Mouse (Mus musculus): ENCODE results near the gene Srsf1. TPM values are rescaled to one million over a fixed set of nuclear protein-coding genes. Genes with fewer than 3 reads are reported as not detected.

Srsf1 gene
- polyA plus RNA-seq, 1 experiment: 18.3 TPM

DNA sequence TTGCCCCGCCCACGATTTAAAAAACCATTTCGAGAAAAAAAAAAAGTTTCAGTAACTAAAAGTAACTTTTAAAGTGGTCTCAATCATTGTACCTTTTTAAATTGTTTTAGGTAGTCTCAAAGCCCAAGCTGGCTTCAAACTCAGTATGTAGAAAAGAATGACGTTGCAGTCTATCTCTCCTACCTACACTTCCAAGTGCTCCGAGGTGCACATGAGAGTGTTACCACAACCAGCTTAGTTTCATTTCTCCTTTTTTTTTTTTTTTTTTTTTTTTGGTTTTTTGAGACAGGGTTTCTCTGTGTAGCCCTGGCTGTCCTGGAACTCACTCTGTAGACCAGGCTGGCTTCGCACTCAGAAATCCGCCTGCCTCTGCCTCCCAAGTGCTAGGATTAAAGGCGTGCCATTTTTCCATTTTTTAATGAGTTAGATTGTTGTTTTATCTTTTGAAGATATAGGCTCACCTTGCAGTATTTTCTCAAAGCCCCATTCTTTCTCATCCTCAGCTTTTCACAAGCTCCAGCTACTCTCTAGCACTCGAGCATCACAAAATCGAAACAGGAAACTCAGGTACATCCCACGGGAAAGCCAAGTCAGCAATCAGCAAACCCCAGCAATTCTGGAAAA, 34.4 kb upstream of the Srsf1 start:
- H3K4me3 ChIP-seq (replicated peaks): no peak overlapping the region
- H3K4me1 ChIP-seq (ENCODE audit: control insufficient read depth): no peaks in the 10 kb centered on the region
- no peaks in the 10 kb centered on the region for H3K9me3 ChIP-seq (ENCODE audit: control insufficient read depth, low read length)
- no peak; the same call in 2 of the 3 replicates for TF ChIP-seq TAL1 (IDR thresholded peaks at IDR 0.05; ENCODE audit: low read length)
- TF ChIP-seq GATA1 (IDR thresholded peaks at IDR 0.05; ENCODE audit: low read length): no peak
- no peaks in the 10 kb centered on the region for H3K36me3 ChIP-seq (ENCODE audit: control insufficient read depth)
- peaks cover 9% of the 10 kb centered on the region for H3K27me3 ChIP-seq (ENCODE audit: control insufficient read depth)

DNA sequence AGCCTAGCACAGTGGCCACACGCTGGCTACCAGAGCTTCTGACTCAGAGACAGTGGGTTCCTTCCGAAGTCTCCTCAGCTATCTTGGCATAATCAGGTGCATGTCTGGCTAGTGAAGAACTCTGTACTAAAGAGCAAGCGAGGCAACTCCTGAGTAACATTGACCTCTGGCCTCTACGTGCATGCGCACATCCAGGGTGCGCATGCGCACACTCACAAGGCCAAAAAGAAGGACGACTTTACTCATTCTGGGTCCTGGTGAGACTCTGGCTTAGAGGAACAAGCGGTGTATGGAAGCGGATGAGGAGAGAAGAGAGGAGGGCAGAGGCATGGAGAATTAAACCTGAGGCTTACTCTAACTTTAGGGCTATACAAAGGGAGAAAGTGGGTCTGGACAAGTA, 33.5 kb upstream of the Srsf1 start:
- Histone ChIP-seq H3K27me3 (ENCODE audit: control insufficient read depth) (peaks cover 9% of the 10 kb centered on the region), H3K9me3 (ENCODE audit: control insufficient read depth, low read length) (no peaks in the 10 kb centered on the region), H3K36me3 (ENCODE audit: control insufficient read depth) (no peaks in the 10 kb centered on the region), H3K4me3 (replicated peaks) (no peak overlapping the region), H3K4me1 (ENCODE audit: control insufficient read depth) (no peaks in the 10 kb centered on the region)
- no peak for TF ChIP-seq TAL1 (IDR thresholded peaks at IDR 0.05; ENCODE audit: low read length)
- TF ChIP-seq GATA1 (IDR thresholded peaks at IDR 0.05; ENCODE audit: low read length): no peak

DNA sequence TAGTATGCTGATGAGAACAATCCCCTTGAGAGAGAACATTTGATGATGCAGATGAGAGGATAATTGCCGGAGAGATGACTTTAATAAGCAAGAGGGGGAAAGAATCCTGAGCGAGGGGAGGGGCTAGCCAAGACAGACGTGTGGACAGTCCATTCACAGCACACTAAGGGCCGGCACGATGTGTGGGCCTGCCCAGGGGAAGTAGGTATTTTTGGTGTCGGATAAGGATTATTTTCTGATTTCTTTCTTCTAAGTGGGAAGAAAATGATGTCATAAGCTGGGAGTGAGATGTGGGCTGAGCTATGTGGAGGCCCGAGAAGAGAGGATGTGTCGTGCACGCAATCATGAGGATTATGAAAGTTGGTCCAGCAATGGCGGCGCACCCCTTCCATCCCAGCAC, 32.0 kb upstream of the Srsf1 start:
- H3K36me3 ChIP-seq (ENCODE audit: control insufficient read depth): no peaks in the 10 kb centered on the region
- peaks cover under 1% of the 10 kb centered on the region for H3K27me3 ChIP-seq (ENCODE audit: control insufficient read depth)
- TF ChIP-seq TAL1 (IDR thresholded peaks at IDR 0.05; ENCODE audit: low read length) (no peak), GATA1 (IDR thresholded peaks at IDR 0.05; ENCODE audit: low read length) (no peak)
- no peak overlapping the region for H3K4me3 ChIP-seq (replicated peaks)
- H3K4me1 ChIP-seq (ENCODE audit: control insufficient read depth): no peaks in the 10 kb centered on the region
- H3K9me3 ChIP-seq (ENCODE audit: control insufficient read depth, low read length): no peaks in the 10 kb centered on the region

DNA sequence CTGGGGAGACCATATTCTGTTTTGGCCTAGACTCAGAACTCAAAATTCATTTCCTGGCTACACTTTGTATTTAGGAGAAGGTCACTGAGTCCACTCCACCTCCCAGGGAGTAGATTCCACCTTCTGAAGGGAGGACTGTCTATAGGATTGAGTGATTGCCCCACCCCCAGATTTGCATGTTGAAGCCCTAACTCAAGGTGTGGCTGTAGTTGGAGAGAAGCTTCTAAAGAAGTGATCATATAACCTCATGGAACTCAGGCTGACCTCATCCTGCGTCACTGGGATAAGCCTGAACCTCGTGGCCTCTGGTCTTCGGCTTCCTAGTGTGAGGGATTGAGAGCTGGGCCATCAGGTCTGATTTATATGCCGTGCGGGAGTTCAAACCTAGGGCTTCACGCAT, 31.4 kb upstream of the Srsf1 start:
- H3K27me3 ChIP-seq (ENCODE audit: control insufficient read depth): no peaks in the 10 kb centered on the region
- H3K36me3 ChIP-seq (ENCODE audit: control insufficient read depth): no peaks in the 10 kb centered on the region
- H3K4me1 ChIP-seq (ENCODE audit: control insufficient read depth): no peaks in the 10 kb centered on the region
- H3K9me3 ChIP-seq (ENCODE audit: control insufficient read depth, low read length): no peaks in the 10 kb centered on the region
- TF ChIP-seq TAL1 (IDR thresholded peaks at IDR 0.05; ENCODE audit: low read length): no peak
- TF ChIP-seq GATA1 (IDR thresholded peaks at IDR 0.05; ENCODE audit: low read length): no peak
- H3K4me3 ChIP-seq (replicated peaks): no peak overlapping the region

DNA sequence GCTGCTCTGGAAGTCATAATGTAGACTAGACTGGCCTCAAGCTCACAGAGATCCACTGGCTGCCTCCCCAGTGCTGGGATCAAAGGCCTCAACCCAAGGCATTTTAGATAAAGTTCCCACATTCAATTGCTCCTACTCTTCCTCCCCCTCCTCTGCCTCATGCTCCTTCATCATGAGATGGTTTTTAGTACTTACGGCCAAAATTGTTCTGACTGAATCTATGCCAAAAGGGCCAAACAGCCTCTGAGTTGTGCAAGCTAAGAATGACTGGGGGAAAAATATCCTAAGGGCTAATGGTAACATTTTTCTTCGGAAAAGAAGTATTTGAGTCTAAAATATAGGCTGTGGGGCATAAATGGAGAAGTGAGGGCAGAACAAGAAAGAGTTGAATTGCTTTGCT, 23.2 kb upstream of the Srsf1 start:
- no peaks in the 10 kb centered on the region for H3K27me3 ChIP-seq (ENCODE audit: control insufficient read depth)
- TF ChIP-seq GATA1 (IDR thresholded peaks at IDR 0.05; ENCODE audit: low read length): no peak
- no peak for TF ChIP-seq TAL1 (IDR thresholded peaks at IDR 0.05; ENCODE audit: low read length)
- H3K4me1 ChIP-seq (ENCODE audit: control insufficient read depth): no peaks in the 10 kb centered on the region; the same call in 1 of the 2 replicates

DNA sequence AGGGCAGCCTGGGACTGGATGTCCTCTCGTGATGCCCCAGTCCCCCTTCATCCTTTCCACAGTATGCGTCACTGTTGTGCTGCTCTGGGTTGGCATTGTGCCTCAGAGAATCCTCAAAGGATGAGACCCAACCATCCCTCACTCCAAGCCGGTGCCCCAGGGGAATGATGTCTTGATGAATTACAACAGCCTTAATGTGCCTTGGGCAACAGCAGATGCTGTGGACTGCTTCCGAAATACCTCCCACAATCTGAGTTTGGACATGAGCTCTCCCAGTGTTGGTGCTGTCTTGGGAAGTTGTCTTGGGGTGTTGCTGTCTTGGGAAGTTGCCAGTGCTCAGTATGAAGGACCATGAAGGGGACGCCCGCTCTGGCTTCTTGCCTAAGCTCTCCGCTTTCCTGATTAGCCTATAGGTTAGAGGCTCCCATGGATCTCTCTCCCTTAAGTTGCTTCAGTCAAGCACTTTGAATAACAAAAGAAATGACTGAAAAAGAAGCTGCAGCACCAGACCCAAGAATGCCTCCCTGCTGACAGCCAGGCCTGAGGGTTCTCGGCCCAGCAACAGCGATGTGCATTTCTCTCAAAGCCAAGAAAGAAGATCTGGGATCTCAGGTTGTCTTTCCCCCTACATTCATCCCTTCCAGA, 19.7 kb upstream of the Srsf1 start:
- H3K4me3 ChIP-seq (replicated peaks): no peak overlapping the region
- H3K36me3 ChIP-seq (ENCODE audit: control insufficient read depth): no peaks in the 10 kb centered on the region
- no peaks in the 10 kb centered on the region for H3K27me3 ChIP-seq (ENCODE audit: control insufficient read depth)
- H3K9me3 ChIP-seq (ENCODE audit: control insufficient read depth, low read length): no peaks in the 10 kb centered on the region
- no peaks in the 10 kb centered on the region; the same call in 1 of the 2 replicates for H3K4me1 ChIP-seq (ENCODE audit: control insufficient read depth)
- TF ChIP-seq TAL1 (IDR thresholded peaks at IDR 0.05; ENCODE audit: low read length): no peak

More for the DNA sequence above, 23.2 kb upstream of the Srsf1 start:
- H3K36me3 ChIP-seq (ENCODE audit: control insufficient read depth): no peaks in the 10 kb centered on the region
- H3K9me3 ChIP-seq (ENCODE audit: control insufficient read depth, low read length): no peaks in the 10 kb centered on the region
- no peak overlapping the region for H3K4me3 ChIP-seq (replicated peaks)

DNA sequence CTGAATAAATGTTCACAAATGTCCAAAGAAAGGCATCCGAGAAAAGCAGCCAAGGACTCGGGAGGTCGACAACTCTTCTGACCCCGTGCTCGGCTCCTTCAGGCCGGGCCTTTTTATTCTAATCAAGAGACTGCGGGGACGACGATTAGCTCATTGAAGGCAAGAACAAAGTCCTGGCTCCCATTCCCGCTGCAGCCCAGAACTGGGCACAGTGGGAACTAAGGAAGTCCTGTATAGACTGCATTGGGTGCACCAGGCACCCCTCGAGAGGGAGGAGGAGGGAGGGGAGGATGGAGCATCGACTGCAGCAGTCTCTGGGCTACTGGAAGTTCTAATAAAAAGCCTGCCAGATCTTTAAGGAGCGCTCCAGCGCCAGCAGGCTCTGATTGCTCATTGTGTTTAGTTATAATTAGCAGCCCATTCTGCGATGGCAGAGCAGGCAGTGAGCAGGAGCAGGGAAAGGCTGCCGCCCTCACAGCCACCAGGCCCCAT, 18.9 kb upstream of the Srsf1 start:
- no peaks in the 10 kb centered on the region for H3K36me3 ChIP-seq (ENCODE audit: control insufficient read depth)
- no peaks in the 10 kb centered on the region; the same call in 1 of the 2 replicates for H3K4me1 ChIP-seq (ENCODE audit: control insufficient read depth)
- no peaks in the 10 kb centered on the region for H3K9me3 ChIP-seq (ENCODE audit: control insufficient read depth, low read length)
- no peak overlapping the region for H3K4me3 ChIP-seq (replicated peaks)
- H3K27me3 ChIP-seq (ENCODE audit: control insufficient read depth): no peaks in the 10 kb centered on the region
- TF ChIP-seq GATA1 (IDR thresholded peaks at IDR 0.05; ENCODE audit: low read length) (no peak), TAL1 (IDR thresholded peaks at IDR 0.05; ENCODE audit: low read length) (no peak)

DNA sequence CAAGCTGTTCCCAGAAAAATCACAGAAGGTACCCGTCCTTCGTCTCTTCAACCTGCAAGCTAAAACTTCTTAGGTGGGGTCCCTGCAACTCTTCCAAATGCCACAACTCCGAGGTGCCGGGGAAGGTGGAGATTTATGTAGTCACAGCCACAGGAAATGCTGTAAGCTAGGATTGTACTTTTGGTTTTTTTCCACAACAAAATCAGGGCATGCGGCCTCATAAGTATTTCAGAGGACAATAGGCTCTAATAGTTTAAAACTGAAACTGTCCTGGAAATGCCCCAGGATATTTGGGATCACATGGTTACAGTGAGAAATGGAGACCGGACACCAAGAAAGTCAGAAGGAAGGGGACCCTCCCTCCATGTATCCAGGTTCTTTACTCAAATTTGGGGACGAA, 17.0 kb upstream of the Srsf1 start:
- H3K4me1 ChIP-seq (ENCODE audit: control insufficient read depth): no peaks in the 10 kb centered on the region; the same call in 1 of the 2 replicates

DNA sequence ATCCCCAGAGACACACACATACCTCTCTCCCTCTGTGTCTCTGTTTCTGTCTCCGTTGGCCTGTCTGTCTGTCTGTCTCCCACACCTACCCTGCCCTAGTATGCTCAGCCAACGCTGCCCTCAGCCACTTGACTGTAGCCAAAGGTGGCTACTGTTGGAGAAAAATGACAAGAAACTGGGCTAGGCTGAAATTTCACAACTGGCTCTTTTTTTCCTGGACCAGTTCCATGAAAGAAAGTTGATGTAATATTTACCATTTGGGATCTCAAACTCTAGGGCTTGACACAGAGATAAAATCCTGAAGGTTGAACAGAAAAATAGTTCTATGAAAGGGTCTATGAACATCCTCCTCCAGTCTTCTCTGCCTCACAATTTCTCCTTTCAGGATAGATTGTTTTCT, 16.3 kb upstream of the Srsf1 start:
- H3K9me3 ChIP-seq (ENCODE audit: control insufficient read depth, low read length): no peaks in the 10 kb centered on the region
- H3K27me3 ChIP-seq (ENCODE audit: control insufficient read depth): no peaks in the 10 kb centered on the region
- TF ChIP-seq TAL1 (IDR thresholded peaks at IDR 0.05; ENCODE audit: low read length) (no peak), GATA1 (IDR thresholded peaks at IDR 0.05; ENCODE audit: low read length) (no peak)
- H3K4me3 ChIP-seq (replicated peaks): no peak overlapping the region
- no peaks in the 10 kb centered on the region for H3K36me3 ChIP-seq (ENCODE audit: control insufficient read depth)
- H3K4me1 ChIP-seq (ENCODE audit: control insufficient read depth): no peaks in the 10 kb centered on the region; the same call in 1 of the 2 replicates

More for the DNA sequence above, 17.0 kb upstream of the Srsf1 start:
- no peaks in the 10 kb centered on the region for H3K27me3 ChIP-seq (ENCODE audit: control insufficient read depth)
- no peak overlapping the region for H3K4me3 ChIP-seq (replicated peaks)
- no peak for TF ChIP-seq TAL1 (IDR thresholded peaks at IDR 0.05; ENCODE audit: low read length)
- H3K36me3 ChIP-seq (ENCODE audit: control insufficient read depth): no peaks in the 10 kb centered on the region
- no peaks in the 10 kb centered on the region for H3K9me3 ChIP-seq (ENCODE audit: control insufficient read depth, low read length)

All from erythroblast, embryonic 14.5 days (primary cell).